Mouse (Mus musculus) midbrain, embryonic 16.5 days (tissue): Measurements from ENCODE around the gene Zfp652. TPM values are rescaled to one million over a fixed set of nuclear protein-coding genes. Genes with fewer than 3 reads are reported as not detected.

Experiments used
- ATAC-seq: fragments of 200-750 bp; cut with Nextera tagmentation; 2 replicates; pipeline ENCODE4 v1.8.0; 2017; ENCODE audit warnings: moderate TSS enrichment
- H3K27ac ChIP-seq: fragments of 300-500 bp; sonication (generic); 2 replicates; pipeline ENCODE4 v1.5.1; 2014; ENCODE audit warnings: mild to moderate bottlenecking, low read length, mixed read lengths
- H3K27me3 ChIP-seq: fragments of 300-500 bp; sonication (generic); 2 replicates; pipeline ENCODE4 v1.6.1; 2014; ENCODE audit warnings: low read depth, low read length, mixed read lengths; ENCODE audit not compliant: control insufficient read depth, insufficient read depth
- H3K36me3 ChIP-seq: fragments of 300-500 bp; sonication (generic); 2 replicates; pipeline ENCODE4 v1.6.1; 2014; ENCODE audit warnings: mild to moderate bottlenecking, low read length, moderate library complexity, mixed read lengths; ENCODE audit not compliant: control insufficient read depth, insufficient read depth
- H3K4me1 ChIP-seq: fragments of 300-500 bp; sonication (generic); 2 replicates; pipeline ENCODE4 v1.6.1; 2014; ENCODE audit warnings: mild to moderate bottlenecking, low read length, mixed read lengths; ENCODE audit not compliant: control insufficient read depth, insufficient read depth
- H3K4me2 ChIP-seq: fragments of 300-500 bp; sonication (generic); 2 replicates; pipeline ENCODE4 v1.6.1; 2014; ENCODE audit warnings: mild to moderate bottlenecking, low read length, mixed read lengths
- H3K4me3 ChIP-seq: fragments of 300-500 bp; sonication (generic); 2 replicates; pipeline ENCODE4 v1.5.1; 2014; ENCODE audit warnings: low read depth, mild to moderate bottlenecking, low read length, moderate library complexity, mixed read lengths
- H3K9ac ChIP-seq: fragments of 300-500 bp; sonication (generic); 2 replicates; pipeline ENCODE4 v1.6.1; 2014; ENCODE audit warnings: low read depth, low read length, mixed read lengths
- H3K9me3 ChIP-seq: fragments of 300-500 bp; sonication (generic); replicated peaks from 2 replicates; pipeline ENCODE4 v1.6.1; 2014; ENCODE audit warnings: mild to moderate bottlenecking, low read length, mixed read lengths; ENCODE audit not compliant: control insufficient read depth, poor library complexity, severe bottlenecking
- whole genome bisulfite sequencing: fragments of 180-500 bp; shearing (Covaris S2); extraction: QIAGEN DNeasy Blood & Tissue Kit; methylation state at CpG from one replicate; pipeline ENCODE4 v1.1.7; 2014; 5-methylcytosine and 5-hydroxymethylcytosine counted together
- polyA plus RNA-seq: library from polyadenylated mRNA; unstranded; fragments of >200 nt; fragmentation: Nextera tagmentation; extraction: Ambion mirVana; gene quantifications from 2 replicates; pipeline ENCODE4 v1.2.1, GENCODE M21; 2015

Zfp652 gene
- polyA plus RNA-seq, 1 experiment from 2014 or later, result 21.1 TPM

DNA sequence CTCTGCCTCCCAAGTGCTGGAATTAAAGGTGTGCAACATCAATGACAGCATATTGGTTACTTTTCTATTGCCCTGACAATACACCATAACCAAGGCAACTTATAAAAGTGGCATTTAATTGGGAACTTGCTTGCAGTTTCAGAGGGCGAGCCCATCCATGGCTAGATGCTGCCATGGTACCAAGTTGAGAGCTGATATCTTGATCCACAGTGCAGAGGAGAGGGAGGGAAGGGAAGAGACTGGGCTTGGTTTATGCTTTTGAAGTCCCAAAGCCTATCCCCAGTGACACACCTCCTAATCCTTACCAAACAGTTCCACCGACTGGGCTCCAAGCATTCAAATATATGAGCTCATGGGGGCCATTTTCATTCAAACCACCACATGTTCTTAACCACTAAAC, 101.6 kb downstream of the Zfp652 start:
- Histone ChIP-seq H3K4me2 (no peak overlapping the region), H3K9ac (no peak overlapping the region), H3K36me3 (no peaks in the 10 kb centered on the region), H3K27me3 (no peaks in the 10 kb centered on the region), H3K27ac (no peak overlapping the region), H3K9me3 (no peaks in the 10 kb centered on the region), H3K4me1 (no peaks in the 10 kb centered on the region), H3K4me3 (no peak overlapping the region)
- ATAC-seq, result no peak
- WGBS, result 92% methylated on average over 2 of the region's 2 CpGs

DNA sequence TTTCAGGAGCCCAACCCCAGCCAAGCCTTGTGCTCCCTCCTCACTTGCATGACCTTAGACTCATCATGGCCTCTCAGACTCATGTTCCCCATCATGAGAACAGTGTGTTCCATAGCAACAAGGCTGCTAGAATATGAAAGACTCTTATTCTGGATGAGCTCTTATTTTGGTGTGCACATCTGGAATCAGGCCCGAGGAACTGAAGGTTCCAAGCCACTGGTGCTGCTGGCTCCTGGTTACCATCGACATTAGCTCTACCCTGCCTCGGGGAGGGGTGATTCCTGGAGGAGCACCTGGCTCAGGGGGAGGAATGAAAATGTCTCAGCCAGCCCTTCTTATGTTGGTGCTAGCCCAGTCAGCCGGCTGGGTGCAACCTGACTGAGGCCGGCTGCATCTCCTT, 102.4 kb downstream of the Zfp652 start:
- Histone ChIP-seq H3K9ac (no peak overlapping the region), H3K4me1 (no peaks in the 10 kb centered on the region), H3K9me3 (no peaks in the 10 kb centered on the region), H3K27me3 (no peaks in the 10 kb centered on the region), H3K27ac (no peak overlapping the region), H3K36me3 (no peaks in the 10 kb centered on the region), H3K4me2 (no peak overlapping the region), H3K4me3 (no peak overlapping the region)
- 86% methylated on average over 5 of the region's 5 CpGs for WGBS
- ATAC-seq, result no peak

DNA sequence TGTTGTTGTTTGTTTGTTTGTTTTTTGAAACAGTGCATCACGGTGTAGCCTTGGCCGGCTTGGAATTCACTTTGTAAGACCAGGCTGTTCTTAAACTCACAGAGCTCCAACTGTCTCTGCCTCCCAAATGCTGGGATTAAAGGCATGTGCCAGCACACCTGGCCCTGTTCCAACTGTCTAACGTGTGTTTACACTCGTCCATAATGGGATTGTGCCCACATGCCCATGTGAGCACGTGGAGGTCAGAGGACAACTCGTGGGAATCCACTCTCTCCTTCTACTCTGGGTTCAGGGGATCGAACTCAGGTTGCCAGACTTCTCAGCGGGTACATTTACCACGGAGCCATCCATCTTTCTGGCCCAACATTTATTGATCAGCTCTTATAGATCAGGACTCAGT, 102.9 kb downstream of the Zfp652 start:
- ATAC-seq, result no peak
- WGBS, result 79% methylated on average over 9 of the region's 9 CpGs
- Histone ChIP-seq H3K27ac (no peak overlapping the region), H3K4me1 (no peaks in the 10 kb centered on the region), H3K36me3 (no peaks in the 10 kb centered on the region), H3K9me3 (no peaks in the 10 kb centered on the region), H3K9ac (no peak overlapping the region), H3K4me3 (no peak overlapping the region), H3K27me3 (no peaks in the 10 kb centered on the region), H3K4me2 (no peak overlapping the region)

DNA sequence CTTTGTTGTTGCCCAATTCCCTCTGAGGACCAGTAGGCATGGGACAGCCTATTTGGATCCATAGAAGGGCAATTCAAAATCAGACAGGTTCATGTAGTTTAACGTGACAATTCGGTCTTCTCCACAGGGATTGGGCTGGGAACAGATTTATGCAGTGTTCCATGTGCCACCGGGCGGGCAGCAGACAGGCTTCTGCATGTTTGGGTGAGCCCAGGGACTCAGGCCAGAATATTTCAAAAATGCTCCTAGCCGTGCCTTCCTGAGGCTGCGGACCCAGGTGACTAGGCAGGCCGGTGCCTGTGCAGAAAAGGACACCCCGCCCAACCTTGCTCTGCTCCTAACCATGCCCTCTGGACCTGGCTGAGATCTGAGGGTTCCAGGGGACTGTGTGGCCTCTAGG, 106.7 kb downstream of the Zfp652 start:
- 94% methylated on average over 8 of the region's 8 CpGs for WGBS
- peaks cover 3% of the 10 kb centered on the region; the same call in 1 of the 2 replicates for H3K4me1 ChIP-seq
- H3K4me2 ChIP-seq, result no peak overlapping the region
- H3K4me3 ChIP-seq, result no peak overlapping the region
- peaks cover 16% of the 10 kb centered on the region; the same call in 1 of the 2 replicates for H3K27me3 ChIP-seq
- no peaks in the 10 kb centered on the region for H3K9me3 ChIP-seq
- no peak for ATAC-seq
- no peak overlapping the region for H3K9ac ChIP-seq
- H3K27ac ChIP-seq, result no peak overlapping the region
- H3K36me3 ChIP-seq, result no peaks in the 10 kb centered on the region

DNA sequence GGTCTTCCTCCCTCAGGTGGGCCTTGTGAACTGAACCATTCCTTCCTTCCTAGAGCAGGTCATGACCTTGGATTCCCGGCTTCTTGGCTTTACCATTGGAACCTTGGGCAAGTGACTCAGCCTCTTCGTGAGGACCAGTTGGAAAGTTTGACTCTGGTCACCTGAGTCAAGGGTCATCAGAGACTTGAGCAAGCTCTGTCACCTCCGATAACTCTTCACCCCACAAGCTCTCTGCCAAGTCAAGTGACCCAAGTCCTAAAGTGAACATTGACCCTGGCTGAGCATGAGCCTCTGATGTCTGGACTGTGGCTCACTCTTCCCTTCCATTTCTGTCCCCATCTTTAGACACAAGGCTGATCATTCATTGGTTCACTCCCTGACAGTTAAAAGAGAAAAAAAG, 109.0 kb downstream of the Zfp652 start:
- no peak overlapping the region for H3K9ac ChIP-seq
- H3K9me3 ChIP-seq, result no peaks in the 10 kb centered on the region
- peaks cover 30% of the 10 kb centered on the region for H3K27me3 ChIP-seq
- 84% methylated on average over 3 of the region's 3 CpGs for WGBS
- ATAC-seq, result no peak
- no peak overlapping the region for H3K4me3 ChIP-seq
- peaks cover 11% of the 10 kb centered on the region for H3K4me1 ChIP-seq
- no peak overlapping the region for H3K4me2 ChIP-seq
- no peak overlapping the region for H3K27ac ChIP-seq
- no peaks in the 10 kb centered on the region for H3K36me3 ChIP-seq

DNA sequence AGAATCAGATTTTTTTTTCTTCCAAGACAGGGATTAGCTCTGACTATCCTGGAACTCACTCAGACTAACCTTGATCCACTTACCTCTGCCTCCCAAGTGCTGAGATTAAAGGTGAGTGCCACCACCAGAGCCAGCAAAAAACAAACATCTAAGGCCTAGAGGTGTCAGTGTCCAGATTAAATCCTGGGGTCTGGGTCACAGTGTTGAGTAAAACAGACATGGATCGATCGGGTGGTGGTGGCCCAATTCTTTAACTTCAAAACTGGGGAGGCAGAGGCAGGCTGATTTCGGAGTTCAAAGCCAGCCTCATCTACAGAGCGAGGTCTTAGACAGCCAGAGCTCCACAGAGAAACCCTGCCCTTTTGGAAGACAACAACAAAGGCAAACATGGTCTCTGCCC, 110.0 kb downstream of the Zfp652 start:
- H3K27me3 ChIP-seq, result peaks cover 39% of the 10 kb centered on the region
- H3K4me3 ChIP-seq, result no peak overlapping the region
- H3K4me1 ChIP-seq, result peaks cover 11% of the 10 kb centered on the region
- no peak overlapping the region for H3K4me2 ChIP-seq
- no peak overlapping the region for H3K27ac ChIP-seq
- no peaks in the 10 kb centered on the region for H3K9me3 ChIP-seq
- ATAC-seq, result no peak
- no peak overlapping the region for H3K9ac ChIP-seq
- WGBS, result 96% methylated on average over 4 of the region's 4 CpGs
- no peaks in the 10 kb centered on the region for H3K36me3 ChIP-seq

DNA sequence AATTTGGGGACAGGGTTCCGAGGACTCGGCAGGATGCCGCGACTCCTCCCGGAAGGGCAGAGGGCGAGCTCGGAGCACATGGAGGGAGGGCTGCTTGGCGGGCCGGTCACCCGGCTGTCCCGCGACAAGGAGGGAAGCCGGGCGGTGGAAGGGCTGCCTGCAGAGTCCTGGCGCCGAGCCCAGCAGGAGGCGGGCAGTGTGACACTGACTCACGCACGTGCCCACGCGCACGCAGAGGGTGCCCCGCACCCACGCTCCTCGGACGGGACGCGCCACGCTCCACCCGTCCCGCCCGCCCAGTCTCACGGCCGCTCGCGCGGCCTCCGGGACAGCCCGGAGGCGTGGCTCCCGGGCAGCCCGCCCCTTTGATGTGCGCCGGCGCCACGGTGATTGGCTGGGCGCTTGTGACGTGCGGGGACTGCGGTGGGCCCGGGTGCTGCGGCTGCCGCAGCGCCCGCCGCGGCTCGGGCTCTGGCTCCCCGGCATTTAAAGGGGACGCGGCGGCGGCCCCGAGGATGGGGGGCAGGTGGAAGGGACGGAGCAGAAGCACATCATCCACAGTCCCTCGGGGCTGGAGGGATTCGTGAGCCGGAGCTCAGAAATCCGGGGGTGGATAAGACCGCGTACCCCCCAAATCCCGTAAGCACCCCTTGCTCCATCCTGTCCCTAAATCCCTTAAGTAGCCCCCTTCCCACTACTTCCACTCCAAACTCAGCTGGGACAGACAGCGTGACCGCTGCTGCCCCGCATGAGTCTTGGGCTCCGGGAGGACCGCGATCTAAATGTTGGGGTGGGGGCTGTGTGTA, 111.8 kb downstream of the Zfp652 start, which contains the start of gene Phospho1:
TSS of gene Phospho1 (plus strand) at position 429 of the 806 bp plus-strand sequence.
- Histone ChIP-seq H3K4me1 (peaks cover 11% of the 10 kb centered on the region), H3K27ac (no peak within 1 kb of the TSS), H3K9me3 (no peaks in the 10 kb centered on the region), H3K4me3 (peak within 1 kb of the TSS; percentile 64), H3K4me2 (peak within 1 kb of the TSS; percentile 100), H3K36me3 (no peaks in the 10 kb centered on the region), H3K9ac (peak within 1 kb of the TSS; percentile 78), H3K27me3 (peaks cover 55% of the 10 kb centered on the region)
- peak; percentile 97 for ATAC-seq
- under 1% methylated on average over 61 of the region's 78 CpGs for WGBS

DNA sequence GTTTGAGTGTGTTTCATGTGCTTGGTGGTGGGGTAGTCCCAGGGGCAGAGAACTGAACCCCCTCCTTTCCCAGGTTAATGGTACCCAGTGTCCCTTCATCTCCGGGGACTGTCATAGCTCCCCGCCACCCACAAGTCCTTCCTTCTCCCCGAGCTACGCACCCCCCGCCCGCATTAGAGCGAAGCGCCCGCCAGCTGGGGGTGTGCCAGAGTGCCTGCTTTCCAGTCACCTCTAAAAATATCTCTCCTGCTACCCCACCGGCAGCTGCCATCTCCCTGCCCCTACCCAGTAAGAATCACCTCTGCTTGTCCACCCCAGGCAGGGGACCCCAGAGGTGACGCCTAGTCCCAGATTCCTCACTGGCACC, 112.4 kb downstream of the Zfp652 start:
- no peak overlapping the region for H3K27ac ChIP-seq
- peaks cover 61% of the 10 kb centered on the region for H3K27me3 ChIP-seq
- peak; percentile 61 for ATAC-seq
- H3K9ac ChIP-seq, result peak overlapping the region; percentile 78
- H3K9me3 ChIP-seq, result no peaks in the 10 kb centered on the region
- H3K4me1 ChIP-seq, result peaks cover 11% of the 10 kb centered on the region
- H3K4me2 ChIP-seq, result peak overlapping the region; percentile 100
- WGBS, result 1% methylated on average over 11 of the region's 11 CpGs
- H3K36me3 ChIP-seq, result no peaks in the 10 kb centered on the region
- H3K4me3 ChIP-seq, result peak overlapping the region; percentile 64

DNA sequence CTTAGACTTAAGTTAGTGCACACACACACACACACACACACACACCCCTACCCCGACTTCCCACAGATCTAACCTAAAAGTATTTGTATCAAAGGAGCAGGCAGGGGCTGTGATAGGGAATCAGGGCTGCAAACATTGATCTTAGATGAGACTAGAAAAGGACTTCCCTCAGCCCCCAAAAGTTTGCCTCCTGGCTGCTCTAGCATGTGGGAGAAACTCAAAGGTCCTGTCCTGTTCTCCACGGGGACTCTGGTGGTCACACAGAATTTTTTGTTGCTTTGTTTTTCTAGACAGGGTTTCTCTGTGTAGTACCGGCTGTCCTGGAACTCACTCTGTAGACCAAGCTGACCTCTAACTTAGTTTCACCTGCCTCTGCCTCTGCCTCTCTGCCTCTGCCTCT, 113.2 kb downstream of the Zfp652 start:
- Histone ChIP-seq H3K9ac (no peak overlapping the region), H3K9me3 (no peaks in the 10 kb centered on the region), H3K4me1 (peaks cover 17% of the 10 kb centered on the region), H3K27ac (no peak overlapping the region), H3K36me3 (no peaks in the 10 kb centered on the region), H3K27me3 (peaks cover 68% of the 10 kb centered on the region), H3K4me3 (no peak overlapping the region), H3K4me2 (no peak overlapping the region)
- no peak for ATAC-seq
- 44% methylated on average over 3 of the region's 3 CpGs for WGBS
